Mouse (Mus musculus): Measurements from ENCODE around the gene Apeh.
"Not testable (repeated sequence)": the region's sequence is repeated elsewhere in the genome, so short reads cannot be mapped to it uniquely, and the experiment has no call there.

Apeh gene

GRCm38 (mm10) chr9:108094184-108094941, at the start of gene Apeh:
TSS of gene Apeh (minus strand) at chr9:108094606.
- in situ Hi-C loops (cut with MboI, MseI) = no loop called here

- in situ Hi-C loops (cut with MboI, MseI) = loop anchor here (5.0 kb wide), 1 partner anchor 34 kb away; no protein-coding TSS in a partner anchor
These were observed 49.1 kb upstream of the Apeh start for GRCm38 (mm10) chr9:108143470-108143869.

- in situ Hi-C loops (cut with MboI, MseI) = loop anchor here (5.0 kb wide), 1 partner anchor 36 kb away; no protein-coding TSS in a partner anchor
These were observed 47.0 kb upstream of the Apeh start for GRCm38 (mm10) chr9:108141387-108141786.

GRCm38 (mm10) chr9:108139963-108140695, 45.7 kb upstream of the Apeh start:
- in situ Hi-C loops (cut with MboI, MseI) = loop anchor here (5.0 kb wide), 1 partner anchor 37 kb away; no protein-coding TSS in a partner anchor

GRCm38 (mm10) chr9:108139169-108139962, 45.0 kb upstream of the Apeh start:
- in situ Hi-C loops (cut with MboI, MseI) = no loop called here

GRCm38 (mm10) chr9:108138118-108138517, 43.7 kb upstream of the Apeh start:
- in situ Hi-C loops (cut with MboI, MseI) = no loop called here

GRCm38 (mm10) chr9:108137523-108137922, 43.1 kb upstream of the Apeh start:
- in situ Hi-C loops (cut with MboI, MseI) = no loop called here

GRCm38 (mm10) chr9:108136930-108137462, 42.6 kb upstream of the Apeh start:
- in situ Hi-C loops (cut with MboI, MseI) = no loop called here

GRCm38 (mm10) chr9:108136225-108136624, 41.8 kb upstream of the Apeh start:
- in situ Hi-C loops (cut with MboI, MseI) = no loop called here

- in situ Hi-C loops (cut with MboI, MseI) = not testable (repeated sequence)
These were observed 41.3 kb upstream of the Apeh start for GRCm38 (mm10) chr9:108135679-108136078.

GRCm38 (mm10) chr9:108133478-108133877, 39.1 kb upstream of the Apeh start:
- in situ Hi-C loops (cut with MboI, MseI) = no loop called here

GRCm38 (mm10) chr9:108132373-108132772, 38.0 kb upstream of the Apeh start:
- in situ Hi-C loops (cut with MboI, MseI) = no loop called here

GRCm38 (mm10) chr9:108131502-108131901, 37.1 kb upstream of the Apeh start:
- in situ Hi-C loops (cut with MboI, MseI) = no loop called here

GRCm38 (mm10) chr9:108129042-108129948, 34.9 kb upstream of the Apeh start:
- in situ Hi-C loops (cut with MboI, MseI) = no loop called here

- in situ Hi-C loops (cut with MboI, MseI) = no loop called here
These were observed 33.8 kb upstream of the Apeh start for GRCm38 (mm10) chr9:108128248-108128647.

- in situ Hi-C loops (cut with MboI, MseI) = no loop called here
These were observed 32.2 kb upstream of the Apeh start for GRCm38 (mm10) chr9:108126436-108127180.

GRCm38 (mm10) chr9:108125731-108126130, 31.3 kb upstream of the Apeh start:
- in situ Hi-C loops (cut with MboI, MseI) = no loop called here

GRCm38 (mm10) chr9:108123916-108124315, 29.5 kb upstream of the Apeh start:
- in situ Hi-C loops (cut with MboI, MseI) = loop anchor here (5.0 kb wide), 2 partner anchors 42 to 48 kb away; partner anchors contain the start of genes Mst1 and Rnf123

GRCm38 (mm10) chr9:108121170-108121969, 27.0 kb upstream of the Apeh start:
- in situ Hi-C loops (cut with MboI, MseI) = loop anchor here (5.0 kb wide), 2 partner anchors 39 to 51 kb away; partner anchors contain the start of genes Mst1 and Rnf123
